Mouse (Mus musculus) forebrain, embryonic 15.5 days (tissue): Measurements from ENCODE around the gene Fgfr2. TPM values are rescaled to one million over a fixed set of nuclear protein-coding genes. Genes with fewer than 3 reads are reported as not detected.

Experiments used
- ATAC-seq: fragments of 200-750 bp; cut with Nextera tagmentation; replicated peaks from 2 replicates; pipeline ENCODE4 v1.8.0; 2017; ENCODE audit warnings: mild to moderate bottlenecking, moderate TSS enrichment, moderate library complexity
- H3K27ac ChIP-seq: fragments of 300-500 bp; sonication (generic); replicated peaks from 2 replicates; pipeline ENCODE4 v1.5.1; 2015; ENCODE audit warnings: mild to moderate bottlenecking, inconsistent platforms
- H3K27me3 ChIP-seq: fragments of 300-500 bp; sonication (generic); 2 replicates; pipeline ENCODE4 v1.6.1; 2015; ENCODE audit warnings: inconsistent platforms
- H3K36me3 ChIP-seq: fragments of 300-500 bp; sonication (generic); 2 replicates; pipeline ENCODE4 v1.6.1; 2015; ENCODE audit warnings: mild to moderate bottlenecking, inconsistent platforms
- H3K4me1 ChIP-seq: fragments of 300-500 bp; sonication (generic); 2 replicates; pipeline ENCODE4 v1.6.1; 2015; ENCODE audit warnings: inconsistent platforms
- H3K4me2 ChIP-seq: fragments of 300-500 bp; sonication (generic); replicated peaks from 2 replicates; pipeline ENCODE4 v1.6.1; 2015; ENCODE audit warnings: mild to moderate bottlenecking, inconsistent platforms
- H3K4me3 ChIP-seq: fragments of 300-500 bp; sonication (generic); 2 replicates; pipeline ENCODE4 v1.5.1; 2015; ENCODE audit warnings: mild to moderate bottlenecking, inconsistent platforms
- H3K9ac ChIP-seq: fragments of 300-500 bp; sonication (generic); replicated peaks from 2 replicates; pipeline ENCODE4 v1.6.1; 2015; ENCODE audit warnings: mild to moderate bottlenecking, inconsistent platforms
- H3K9me3 ChIP-seq: fragments of 300-500 bp; sonication (generic); 2 replicates; pipeline ENCODE4 v1.6.1; 2016; ENCODE audit warnings: inconsistent platforms
- WGBS: fragments of 180-500 bp; shearing (Covaris S2); methylation state at CpG from one replicate; pipeline ENCODE4 v1.1.7; 2015; ENCODE audit warnings: mixed read lengths; 5-methylcytosine and 5-hydroxymethylcytosine counted together
- polyA plus RNA-seq: library from polyadenylated mRNA; unstranded; fragments of >200 nt; fragmentation: Nextera tagmentation; extraction: Ambion mirVana; gene quantifications from 2 replicates; pipeline ENCODE4 v1.2.1, GENCODE M21; 2015

The Fgfr2 gene
- polyA plus RNA-seq, 1 experiment from 2014 or later = 48.1 TPM

GRCm38 (mm10) chr7:132812619-132813415, 310.3 kb downstream of the Fgfr2 start:
- H3K27ac ChIP-seq = peak overlapping the region; percentile 92
- under 1% methylated on average over 59 of the region's 59 CpGs for WGBS
- H3K4me3 ChIP-seq = peak overlapping the region; percentile 80
- H3K27me3 ChIP-seq = no peaks in the 10 kb centered on the region
- peak overlapping the region; percentile 76 for H3K4me2 ChIP-seq
- H3K36me3 ChIP-seq = no peaks in the 10 kb centered on the region
- no peaks in the 10 kb centered on the region for H3K9me3 ChIP-seq
- ATAC-seq = peak; percentile 14
- peaks cover 68% of the 10 kb centered on the region for H3K4me1 ChIP-seq
- peak overlapping the region; percentile 80 for H3K9ac ChIP-seq

DNA sequence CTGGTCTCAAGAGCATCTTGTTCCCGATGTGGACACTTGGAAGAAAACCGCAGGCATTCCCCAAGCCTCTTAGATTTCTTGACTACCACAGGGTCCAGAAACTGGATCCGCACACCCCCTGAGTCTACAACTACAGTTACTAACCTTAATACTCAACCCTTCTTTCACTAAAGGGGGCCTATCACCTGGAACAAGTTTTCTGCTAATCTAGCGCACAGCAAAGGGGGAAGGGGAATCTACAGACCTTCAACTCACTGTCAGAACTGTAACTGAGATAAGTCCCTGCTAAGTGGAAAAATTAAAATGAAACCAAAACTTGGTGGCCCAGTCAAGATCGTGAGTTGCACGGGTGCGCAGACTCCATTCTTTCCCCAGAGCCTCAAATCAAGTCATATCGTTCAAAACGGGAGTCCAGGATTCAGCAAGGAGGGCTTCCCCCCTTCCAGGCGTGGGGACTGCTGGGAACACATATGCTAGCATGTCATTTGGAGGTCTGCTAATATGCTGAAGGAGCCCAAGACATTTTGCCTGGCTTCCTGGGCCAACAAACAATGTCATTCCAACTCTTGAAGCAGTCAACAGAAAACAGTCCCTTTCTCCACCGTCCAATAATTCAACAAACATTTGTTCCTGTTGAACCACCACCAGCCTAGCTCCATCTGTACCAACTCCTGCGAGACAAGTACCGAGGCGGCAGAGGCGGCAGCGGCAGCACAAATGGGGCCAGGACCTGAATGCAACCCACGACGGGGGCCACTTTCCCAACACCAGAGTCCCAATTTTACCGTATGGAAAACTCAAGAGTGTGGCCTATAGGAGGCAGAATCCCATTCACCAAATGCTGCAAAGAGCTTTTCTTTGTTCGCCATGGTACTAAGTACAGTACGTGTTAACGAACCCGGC, 311.2 kb downstream of the Fgfr2 start:
- H3K27ac ChIP-seq = peak overlapping the region; percentile 92
- 9% methylated on average over 23 of the region's 23 CpGs for WGBS
- H3K27me3 ChIP-seq = no peaks in the 10 kb centered on the region
- H3K9ac ChIP-seq = peak overlapping the region; percentile 80
- no peaks in the 10 kb centered on the region for H3K36me3 ChIP-seq
- ATAC-seq = no peak
- H3K9me3 ChIP-seq = no peaks in the 10 kb centered on the region
- H3K4me1 ChIP-seq = peaks cover 74% of the 10 kb centered on the region
- H3K4me3 ChIP-seq = peak overlapping the region; percentile 80
- peak overlapping the region; percentile 76 for H3K4me2 ChIP-seq

GRCm38 (mm10) chr7:132810879-132811278, 312.3 kb downstream of the Fgfr2 start:
- H3K4me3 ChIP-seq = 0 out of 2 replicates have a peak overlapping the region, but pooled peaks have one; percentile 80
- H3K27ac ChIP-seq = peak overlapping the region; percentile 88
- H3K36me3 ChIP-seq = no peaks in the 10 kb centered on the region
- WGBS = 45% methylated on average over 1 of the region's 1 CpGs
- 0 out of 2 replicates have a peak overlapping the region, but pooled peaks have one; percentile 2 for H3K9ac ChIP-seq
- no peaks in the 10 kb centered on the region for H3K9me3 ChIP-seq
- H3K4me1 ChIP-seq = peaks cover 79% of the 10 kb centered on the region
- ATAC-seq = peak; percentile 39; the same call in 1 of the 2 replicates
- H3K4me2 ChIP-seq = peak overlapping the region; percentile 76
- no peaks in the 10 kb centered on the region for H3K27me3 ChIP-seq

GRCm38 (mm10) chr7:132810368-132810767, 312.8 kb downstream of the Fgfr2 start:
- H3K4me1 ChIP-seq = peaks cover 83% of the 10 kb centered on the region
- 0 out of 2 replicates have a peak overlapping the region, but pooled peaks have one; percentile 4 for H3K4me3 ChIP-seq
- WGBS = 10% methylated on average over 6 of the region's 6 CpGs
- H3K9ac ChIP-seq = peak overlapping the region; percentile 2; the same call in 1 of the 2 replicates
- H3K4me2 ChIP-seq = peak overlapping the region; percentile 76
- no peaks in the 10 kb centered on the region for H3K9me3 ChIP-seq
- ATAC-seq = peak; percentile 46
- no peaks in the 10 kb centered on the region for H3K27me3 ChIP-seq
- peak overlapping the region; percentile 88 for H3K27ac ChIP-seq
- no peaks in the 10 kb centered on the region for H3K36me3 ChIP-seq

DNA sequence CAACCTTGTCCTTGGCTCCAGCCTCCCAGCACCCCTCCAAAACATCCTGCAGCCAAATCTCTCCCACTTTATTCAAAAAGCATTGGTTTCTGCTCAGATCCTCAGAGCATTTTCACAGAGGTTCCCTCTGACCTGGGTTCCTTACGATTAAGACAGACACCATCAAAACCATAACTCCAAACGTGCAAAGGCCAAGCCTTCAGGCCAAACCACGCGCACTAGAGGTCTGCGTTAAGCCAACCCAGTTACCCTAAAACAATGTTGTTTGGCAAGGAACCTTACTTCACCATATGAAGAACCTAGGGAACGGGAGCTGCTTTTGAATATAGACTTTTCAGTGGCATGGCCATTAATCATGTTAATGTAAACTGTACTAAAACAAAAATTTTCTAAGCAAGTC, 313.4 kb downstream of the Fgfr2 start:
- H3K4me2 ChIP-seq = peak overlapping the region; percentile 76

DNA sequence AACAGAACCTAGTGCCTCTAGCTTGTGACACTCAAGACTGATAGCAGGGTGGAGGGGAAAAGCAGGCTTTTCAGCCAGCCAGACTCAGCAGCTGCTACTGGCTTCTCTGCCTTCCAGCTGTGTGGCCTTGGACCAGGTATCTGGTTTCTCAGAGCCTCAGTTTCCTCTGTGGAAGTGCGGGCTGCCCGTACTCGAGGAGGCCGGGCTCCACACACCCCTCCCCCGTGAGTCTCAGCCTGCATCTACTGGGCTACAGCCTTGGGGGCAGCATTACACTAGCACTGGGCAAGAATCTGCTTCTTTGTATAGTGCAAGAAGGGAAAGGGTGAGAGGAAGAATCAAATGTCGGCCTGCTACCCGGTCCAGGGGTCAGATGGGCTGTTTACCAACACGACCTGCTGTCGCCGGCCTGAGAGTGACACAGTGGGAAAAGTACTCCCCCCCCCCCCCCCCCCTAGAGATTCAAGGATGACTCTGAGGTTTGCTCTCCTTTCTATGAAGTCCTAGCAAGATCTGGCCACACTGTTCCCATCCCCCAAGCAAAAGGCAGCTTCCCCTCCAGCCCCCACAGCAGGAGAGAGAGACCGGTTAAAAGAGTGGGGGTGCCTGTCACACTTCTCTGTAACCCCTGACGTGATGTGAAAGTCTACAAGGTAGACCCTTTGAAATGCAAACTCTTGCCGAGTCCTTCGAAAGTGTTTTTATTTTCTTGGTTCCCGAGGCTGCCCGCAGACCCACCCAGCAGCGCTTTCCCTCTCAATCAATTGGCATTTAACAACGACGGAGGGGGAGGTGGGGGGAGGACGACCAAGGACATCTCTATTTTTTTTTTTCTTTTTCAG, 314.1 kb downstream of the Fgfr2 start:
- peaks cover 83% of the 10 kb centered on the region for H3K4me1 ChIP-seq
- no peaks in the 10 kb centered on the region for H3K9me3 ChIP-seq
- 0 out of 2 replicates have a peak overlapping the region, but pooled peaks have one; percentile 3 for H3K4me3 ChIP-seq
- peak overlapping the region; percentile 36 for H3K9ac ChIP-seq
- H3K27me3 ChIP-seq = no peaks in the 10 kb centered on the region
- H3K4me2 ChIP-seq = peak overlapping the region; percentile 76
- H3K27ac ChIP-seq = peak overlapping the region; percentile 88
- under 1% methylated on average over 20 of the region's 20 CpGs for WGBS
- peak; percentile 41 for ATAC-seq
- H3K36me3 ChIP-seq = no peaks in the 10 kb centered on the region

More for the DNA sequence above, 313.4 kb downstream of the Fgfr2 start:
- H3K27me3 ChIP-seq = no peaks in the 10 kb centered on the region
- 0 out of 2 replicates have a peak overlapping the region, but pooled peaks have one; percentile 27 for H3K9ac ChIP-seq
- peaks cover 86% of the 10 kb centered on the region for H3K4me1 ChIP-seq
- H3K36me3 ChIP-seq = no peaks in the 10 kb centered on the region
- no peak for ATAC-seq
- WGBS = 13% methylated on average over 6 of the region's 6 CpGs
- no peaks in the 10 kb centered on the region for H3K9me3 ChIP-seq
- peak overlapping the region; percentile 88 for H3K27ac ChIP-seq
- H3K4me3 ChIP-seq = no peak overlapping the region

GRCm38 (mm10) chr7:132808051-132808796, 314.9 kb downstream of the Fgfr2 start:
- H3K4me2 ChIP-seq = peak overlapping the region; percentile 76
- no peaks in the 10 kb centered on the region for H3K9me3 ChIP-seq
- H3K27ac ChIP-seq = peak overlapping the region; percentile 88
- 0 out of 2 replicates have a peak overlapping the region, but pooled peaks have one; percentile 3 for H3K4me3 ChIP-seq
- ATAC-seq = no peak
- peak overlapping the region; percentile 36; the same call in 1 of the 2 replicates for H3K9ac ChIP-seq
- no peaks in the 10 kb centered on the region for H3K27me3 ChIP-seq
- peaks cover 86% of the 10 kb centered on the region for H3K4me1 ChIP-seq
- H3K36me3 ChIP-seq = no peaks in the 10 kb centered on the region
- 22% methylated on average over 7 of the region's 7 CpGs for WGBS

- 49% methylated on average over 13 of the region's 13 CpGs for WGBS
- peaks cover 81% of the 10 kb centered on the region for H3K4me1 ChIP-seq
- H3K27me3 ChIP-seq = no peaks in the 10 kb centered on the region
- ATAC-seq = no peak
- H3K27ac ChIP-seq = peak overlapping the region; percentile 88
- H3K9ac ChIP-seq = no peak overlapping the region
- H3K4me2 ChIP-seq = no peak overlapping the region
- H3K4me3 ChIP-seq = no peak overlapping the region
- no peaks in the 10 kb centered on the region for H3K9me3 ChIP-seq
- H3K36me3 ChIP-seq = no peaks in the 10 kb centered on the region
These were observed 316.0 kb downstream of the Fgfr2 start for GRCm38 (mm10) chr7:132806926-132807857.

- no peaks in the 10 kb centered on the region for H3K9me3 ChIP-seq
- H3K27me3 ChIP-seq = no peaks in the 10 kb centered on the region
- H3K4me1 ChIP-seq = peaks cover 72% of the 10 kb centered on the region
- H3K4me3 ChIP-seq = no peak overlapping the region
- H3K9ac ChIP-seq = no peak overlapping the region
- WGBS = 41% methylated on average over 5 of the region's 5 CpGs
- ATAC-seq = no peak
- H3K27ac ChIP-seq = peak overlapping the region; percentile 33
- H3K4me2 ChIP-seq = no peak overlapping the region
- no peaks in the 10 kb centered on the region for H3K36me3 ChIP-seq
These were observed 316.9 kb downstream of the Fgfr2 start for GRCm38 (mm10) chr7:132806286-132806685.

DNA sequence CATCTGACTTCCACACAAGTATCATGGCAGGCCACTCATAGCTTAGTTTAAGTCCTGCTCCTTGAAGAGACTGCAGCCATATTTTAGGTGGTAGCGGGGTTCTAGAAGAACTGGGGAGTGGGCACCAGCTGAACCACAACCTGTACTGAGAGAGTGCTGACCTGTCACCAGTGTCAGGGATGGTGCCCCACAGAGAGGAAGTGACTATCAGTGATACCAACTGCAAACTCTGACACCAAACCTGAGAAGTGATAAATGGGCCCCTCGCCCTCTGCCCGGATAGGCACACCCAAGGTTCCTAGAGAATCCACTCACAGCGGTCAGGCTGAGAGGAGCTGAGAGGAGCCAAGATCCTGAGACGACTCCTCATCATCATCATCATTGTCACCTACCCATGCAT, 318.2 kb downstream of the Fgfr2 start:
- H3K9ac ChIP-seq = no peak overlapping the region
- no peaks in the 10 kb centered on the region for H3K27me3 ChIP-seq
- WGBS = 95% methylated on average over 5 of the region's 5 CpGs
- no peak overlapping the region for H3K27ac ChIP-seq
- no peak for ATAC-seq
- no peak overlapping the region for H3K4me3 ChIP-seq
- H3K4me2 ChIP-seq = no peak overlapping the region
- H3K9me3 ChIP-seq = no peaks in the 10 kb centered on the region
- H3K4me1 ChIP-seq = peaks cover 58% of the 10 kb centered on the region
- H3K36me3 ChIP-seq = no peaks in the 10 kb centered on the region
